Mouse (Mus musculus): ENCODE measurements around the gene Ankrd36.
"Not testable (repeated sequence)": the region's sequence is repeated elsewhere in the genome, so short reads cannot be mapped to it uniquely, and the experiment has no call there.

Ankrd36 gene

GRCm38 (mm10) chr11:5546693-5547092 is 22.8 kb upstream of the Ankrd36 start:
- no peak for DNase-seq

- no peak for DNase-seq
These were observed 18.1 kb upstream of the Ankrd36 start for GRCm38 (mm10) chr11:5551430-5551829.

GRCm38 (mm10) chr11:5551931-5552330 is 17.6 kb upstream of the Ankrd36 start:
- DNase-seq = no peak

GRCm38 (mm10) chr11:5560273-5560672 is 9.2 kb upstream of the Ankrd36 start:
- no peak for DNase-seq

GRCm38 (mm10) chr11:5562625-5563268 is 6.7 kb upstream of the Ankrd36 start:
- peak; percentile 57 for DNase-seq

- no peak for DNase-seq
These were observed 5.6 kb upstream of the Ankrd36 start for GRCm38 (mm10) chr11:5563898-5564297.

- no peak for DNase-seq
These were observed 3.9 kb upstream of the Ankrd36 start for GRCm38 (mm10) chr11:5565596-5565995.

GRCm38 (mm10) chr11:5566506-5566905 is 3.0 kb upstream of the Ankrd36 start:
- DNase-seq = no peak

- DNase-seq = no peak
These were observed 1.8 kb upstream of the Ankrd36 start for GRCm38 (mm10) chr11:5567654-5568053.

- DNase-seq = no peak
These were observed 1.4 kb upstream of the Ankrd36 start for GRCm38 (mm10) chr11:5568082-5568481.

- no peak for DNase-seq
These were observed 2.4 kb downstream of the Ankrd36 start for GRCm38 (mm10) chr11:5571856-5572255.

- DNase-seq = no peak
These were observed 4.3 kb downstream of the Ankrd36 start for GRCm38 (mm10) chr11:5573821-5574220.

- DNase-seq = no peak
These were observed 5.6 kb downstream of the Ankrd36 start for GRCm38 (mm10) chr11:5575046-5575445.

- no peak for DNase-seq
These were observed 22.9 kb downstream of the Ankrd36 start for GRCm38 (mm10) chr11:5592336-5592735.

- DNase-seq = no peak
These were observed 25.9 kb downstream of the Ankrd36 start for GRCm38 (mm10) chr11:5595381-5595791.

GRCm38 (mm10) chr11:5595792-5596191 is 26.3 kb downstream of the Ankrd36 start:
- no peak for DNase-seq

- DNase-seq = no peak
These were observed 27.3 kb downstream of the Ankrd36 start for GRCm38 (mm10) chr11:5596756-5597155.

GRCm38 (mm10) chr11:5605421-5605820 is 35.9 kb downstream of the Ankrd36 start:
- no peak for DNase-seq

GRCm38 (mm10) chr11:5611918-5612317 is 42.4 kb downstream of the Ankrd36 start:
- DNase-seq = not testable (repeated sequence)

- DNase-seq = no peak
These were observed 45.0 kb downstream of the Ankrd36 start for GRCm38 (mm10) chr11:5614453-5614852.

GRCm38 (mm10) chr11:5625101-5625500 is 55.6 kb downstream of the Ankrd36 start:
- DNase-seq = no peak

GRCm38 (mm10) chr11:5629033-5629432 is 59.5 kb downstream of the Ankrd36 start:
- DNase-seq = peak; percentile 87

GRCm38 (mm10) chr11:5643085-5643484 is 73.6 kb downstream of the Ankrd36 start:
- DNase-seq = no peak

GRCm38 (mm10) chr11:5650321-5650720 is 80.8 kb downstream of the Ankrd36 start:
- peak; percentile 21 for DNase-seq

GRCm38 (mm10) chr11:5682541-5682940 is 113.1 kb downstream of the Ankrd36 start:
- no peak for DNase-seq

Data from embryo, embryonic 11 days (tissue).